Mouse (Mus musculus) liver, adult 2 months (tissue): ENCODE measurements at regions not wholly inside any gene's neighbourhood (a gene's known extent, or its start where the extent isn't known, plus 50 kb on each side); places are given as distances from the start of the nearest gene placed in this dataset.
"Not testable (repeated sequence)": the region's sequence is repeated elsewhere in the genome, so short reads cannot be mapped to it uniquely, and the experiment has no call there.

Experiments
- DNase-seq: peaks from one replicate; pipeline ENCODE4 v3.0.0-alpha.2; 2011; ENCODE audit warnings: low read depth, low spot score; ENCODE audit errors: extremely low read depth
- H3K27ac ChIP-seq: fragments of 200-500 bp; replicated peaks from 2 replicates; pipeline ENCODE4 v1.5.1; 2012; ENCODE audit warnings: low read depth, mild to moderate bottlenecking, control low read depth, inconsistent platforms, low read length; ENCODE audit not compliant: insufficient read depth
- H3K27me3 ChIP-seq: fragments of 200-500 bp; 2 replicates; pipeline ENCODE4 v1.6.1; 2012; ENCODE audit warnings: mild to moderate bottlenecking, moderate library complexity, low read length, inconsistent platforms; ENCODE audit not compliant: control insufficient read depth, insufficient read depth
- H3K36me3 ChIP-seq: fragments of 200-500 bp; 2 replicates; pipeline ENCODE4 v1.6.1; 2012; ENCODE audit warnings: low read length, inconsistent platforms; ENCODE audit not compliant: control insufficient read depth, insufficient read depth
- H3K4me1 ChIP-seq: fragments of 200-500 bp; 2 replicates; pipeline ENCODE4 v1.6.1; 2011; ENCODE audit warnings: low read length; ENCODE audit not compliant: control insufficient read depth, insufficient read depth
- H3K4me3 ChIP-seq: fragments of 200-500 bp; 2 replicates; pipeline ENCODE4 v1.5.1; 2011; ENCODE audit warnings: low read depth, mild to moderate bottlenecking, control low read depth, low read length, moderate library complexity; ENCODE audit not compliant: insufficient read depth
- H3K79me2 ChIP-seq: fragments of 200-500 bp; 2 replicates; pipeline ENCODE4 v1.6.1; 2012; ENCODE audit warnings: inconsistent platforms, mild to moderate bottlenecking, low read length, moderate library complexity; ENCODE audit not compliant: control insufficient read depth, insufficient read depth
- H3K9ac ChIP-seq: fragments of 200-500 bp; 2 replicates; pipeline ENCODE4 v1.6.1; 2012; ENCODE audit warnings: low read depth, mild to moderate bottlenecking, control low read depth, inconsistent platforms, low read length
- CTCF ChIP-seq: fragments of 200-500 bp; IDR thresholded peaks from 2 replicates; pipeline ENCODE4 v1.5.1; 2011; ENCODE audit warnings: low read depth, low read length, control low read depth
- POLR2A ChIP-seq: fragments of 200-500 bp; IDR thresholded peaks from 2 replicates; pipeline ENCODE4 v1.6.1; 2011; ENCODE audit warnings: low read length, control low read depth; ENCODE audit not compliant: insufficient read depth; ENCODE audit errors: extremely low read depth
- WGBS: fragments of 180-500 bp; shearing (Covaris S2); methylation state at CpG from one replicate; pipeline ENCODE4 v1.1.7; 2018; 5-methylcytosine and 5-hydroxymethylcytosine counted together

DNA sequence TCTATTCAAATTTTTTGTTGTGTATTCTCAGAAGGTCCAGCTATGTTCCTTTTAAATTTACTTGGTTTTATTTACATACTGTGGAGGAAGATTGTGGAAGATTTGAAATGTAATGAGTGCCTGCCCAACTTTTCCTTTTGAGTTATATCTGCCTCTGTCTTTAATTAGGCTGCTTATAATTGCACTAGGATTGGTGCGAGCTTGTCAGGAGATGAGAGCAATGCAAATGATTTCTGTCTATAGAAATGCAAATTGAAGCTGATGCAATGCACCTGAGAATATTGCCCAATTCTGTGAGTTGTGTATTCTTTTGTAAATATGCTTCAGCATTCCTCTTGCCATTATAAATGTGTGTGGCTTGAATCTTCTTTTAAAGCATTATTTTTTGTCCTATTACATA lies 257.4 kb downstream of the Fam198b start:
- WGBS = 79% methylated on average over 1 of the region's 1 CpGs
- H3K79me2 ChIP-seq = no peaks in the 10 kb centered on the region
- no peaks in the 10 kb centered on the region for H3K4me1 ChIP-seq
- no peak overlapping the region for H3K9ac ChIP-seq
- H3K27ac ChIP-seq = no peak overlapping the region
- DNase-seq = no peak
- TF ChIP-seq CTCF = no peak
- no peak for TF ChIP-seq POLR2A
- H3K4me3 ChIP-seq = no peak overlapping the region
- no peaks in the 10 kb centered on the region for H3K27me3 ChIP-seq
- H3K36me3 ChIP-seq = no peaks in the 10 kb centered on the region

- no peak for DNase-seq
- Histone ChIP-seq H3K36me3 (no peaks in the 10 kb centered on the region), H3K27me3 (no peaks in the 10 kb centered on the region), H3K79me2 (no peaks in the 10 kb centered on the region), H3K4me1 (no peaks in the 10 kb centered on the region), H3K9ac (no peak overlapping the region), H3K4me3 (no peak overlapping the region), H3K27ac (no peak overlapping the region)
- 78% methylated on average over 2 of the region's 2 CpGs for WGBS
- no peak for TF ChIP-seq CTCF
- TF ChIP-seq POLR2A = no peak
Observed at GRCm38 (mm10) chr3:80160473-80160872, 276.1 kb downstream of the Fam198b start.

- no peak for DNase-seq
- 68% methylated on average over 2 of the region's 2 CpGs for WGBS
- no peaks in the 10 kb centered on the region for H3K36me3 ChIP-seq
- no peaks in the 10 kb centered on the region for H3K4me1 ChIP-seq
- H3K4me3 ChIP-seq = no peak overlapping the region
- no peak overlapping the region for H3K27ac ChIP-seq
- no peak overlapping the region for H3K9ac ChIP-seq
- H3K79me2 ChIP-seq = no peaks in the 10 kb centered on the region
- no peak for TF ChIP-seq CTCF
- no peak for TF ChIP-seq POLR2A
- no peaks in the 10 kb centered on the region for H3K27me3 ChIP-seq
Observed at GRCm38 (mm10) chr3:80181749-80182148, 297.4 kb downstream of the Fam198b start.

GRCm38 (mm10) chr3:80182161-80182560 lies 297.8 kb downstream of the Fam198b start:
- H3K4me1 ChIP-seq, H3K27me3 ChIP-seq, DNase-seq, H3K36me3 ChIP-seq, H3K9ac ChIP-seq, H3K4me3 ChIP-seq, H3K79me2 ChIP-seq, H3K27ac ChIP-seq: not testable (repeated sequence)
- WGBS = 75% methylated on average over 2 of the region's 2 CpGs

GRCm38 (mm10) chr3:80187406-80187805 lies 303.1 kb downstream of the Fam198b start:
- no peak overlapping the region for H3K4me3 ChIP-seq
- H3K79me2 ChIP-seq = no peaks in the 10 kb centered on the region
- H3K36me3 ChIP-seq = no peaks in the 10 kb centered on the region
- TF ChIP-seq CTCF (no peak), POLR2A (no peak)
- no peak for DNase-seq
- no peak overlapping the region for H3K9ac ChIP-seq
- no peaks in the 10 kb centered on the region for H3K27me3 ChIP-seq
- 85% methylated on average over 5 of the region's 5 CpGs for WGBS
- no peaks in the 10 kb centered on the region for H3K4me1 ChIP-seq
- H3K27ac ChIP-seq = no peak overlapping the region

DNA sequence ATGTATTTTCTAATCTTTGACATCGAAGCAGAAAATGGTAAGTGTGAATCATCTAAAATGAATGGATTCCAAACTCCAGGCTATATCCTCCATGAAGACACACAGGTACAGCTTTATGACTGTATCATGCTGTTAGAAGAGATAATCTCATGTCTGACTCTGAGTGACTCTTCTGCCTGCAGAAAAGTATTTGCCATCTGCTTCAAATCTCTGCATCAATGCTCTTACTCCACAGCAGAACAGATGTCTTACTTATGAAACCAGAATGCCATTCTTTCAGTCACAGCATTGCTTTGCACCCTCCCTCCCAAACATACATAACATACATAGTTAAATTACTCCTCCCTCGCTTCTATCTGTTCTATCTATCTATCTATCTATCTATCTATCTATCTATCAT lies 316.6 kb downstream of the Fam198b start:
- no peak overlapping the region for H3K27ac ChIP-seq
- WGBS = 77% methylated on average over 2 of the region's 2 CpGs

More for the DNA sequence above, 316.6 kb downstream of the Fam198b start:
- Histone ChIP-seq H3K79me2 (no peaks in the 10 kb centered on the region), H3K27me3 (no peaks in the 10 kb centered on the region), H3K9ac (no peak overlapping the region), H3K4me3 (no peak overlapping the region), H3K4me1 (no peaks in the 10 kb centered on the region), H3K36me3 (no peaks in the 10 kb centered on the region)
- DNase-seq = no peak
- no peak for TF ChIP-seq POLR2A
- TF ChIP-seq CTCF = no peak
